Mouse (Mus musculus) retina, postnatal 1 day (tissue): ENCODE results near the gene Mov10.
"Not testable (repeated sequence)": the region's sequence is repeated elsewhere in the genome, so short reads cannot be mapped to it uniquely, and the experiment has no call there.

Experiments used
- DNase-seq: peaks from one replicate; pipeline ENCODE4 v3.0.0-alpha.2; 2012

Mov10 gene

GRCm38 (mm10) chr3:104780561-104781420 is 37.6 kb downstream of the Mov10 start, which contains the start of gene Ppm1j:
Gene Ppm1j, plus strand, starts transcription at chr3:104781056.
- DNase-seq: peak; percentile 72

- DNase-seq: peak; percentile 81
Observed at GRCm38 (mm10) chr3:104779949-104780348, 38.4 kb downstream of the Mov10 start.

GRCm38 (mm10) chr3:104777342-104777741 is 41.0 kb downstream of the Mov10 start:
- DNase-seq: peak; percentile 71

GRCm38 (mm10) chr3:104773301-104773700 is 45.1 kb downstream of the Mov10 start:
- DNase-seq: peak; percentile 81

GRCm38 (mm10) chr3:104771460-104771859 is 46.9 kb downstream of the Mov10 start:
- DNase-seq: no peak

- no peak for DNase-seq
Observed at GRCm38 (mm10) chr3:104770918-104771317, 47.4 kb downstream of the Mov10 start.

- peak; percentile 65 for DNase-seq
Observed at GRCm38 (mm10) chr3:104770035-104770434, 48.3 kb downstream of the Mov10 start.

GRCm38 (mm10) chr3:104769135-104769534 is 49.2 kb downstream of the Mov10 start:
- no peak for DNase-seq

- no peak for DNase-seq
Observed at GRCm38 (mm10) chr3:104767716-104768115, 50.6 kb downstream of the Mov10 start.

GRCm38 (mm10) chr3:104767141-104767540 is 51.2 kb downstream of the Mov10 start:
- no peak for DNase-seq

GRCm38 (mm10) chr3:104765021-104765420 is 53.3 kb downstream of the Mov10 start:
- DNase-seq: peak; percentile 51

- not testable (repeated sequence) for DNase-seq
Observed at GRCm38 (mm10) chr3:104762103-104762863, 56.1 kb downstream of the Mov10 start.

- DNase-seq: no peak
Observed at GRCm38 (mm10) chr3:104758869-104759268, 59.5 kb downstream of the Mov10 start.

- DNase-seq: peak; percentile 88
Observed at GRCm38 (mm10) chr3:104758406-104758805, 60.0 kb downstream of the Mov10 start.

GRCm38 (mm10) chr3:104752845-104753244 is 65.5 kb downstream of the Mov10 start:
- DNase-seq: peak; percentile 55
